Mouse (Mus musculus) lung, postnatal 0 days (tissue): ENCODE data around the gene Pde1a. TPM values are rescaled to one million over a fixed set of nuclear protein-coding genes. Genes with fewer than 3 reads are reported as not detected.

ENCODE experiments used
- ATAC-seq: fragments of 200-750 bp; cut with Nextera tagmentation; 2 replicates; pipeline ENCODE4 v1.8.0; 2017; ENCODE audit warnings: moderate library complexity
- DNase-seq: peaks from one replicate; pipeline ENCODE4 v3.0.0-alpha.2; 2016; ENCODE audit warnings: low spot score
- H3K27ac ChIP-seq: fragments of 300-500 bp; sonication (generic); 2 replicates; pipeline ENCODE4 v1.5.1; 2014; ENCODE audit warnings: antibody characterized with exemption, mild to moderate bottlenecking, low read length, mixed read lengths
- H3K27me3 ChIP-seq: fragments of 300-500 bp; sonication (generic); replicated peaks from 2 replicates; pipeline ENCODE4 v1.6.1; 2014; ENCODE audit warnings: low read length, mixed read lengths; ENCODE audit not compliant: insufficient read depth
- H3K36me3 ChIP-seq: fragments of 300-500 bp; sonication (generic); 2 replicates; pipeline ENCODE4 v1.6.1; 2014; ENCODE audit warnings: low read length, mixed read lengths; ENCODE audit not compliant: insufficient read depth
- H3K4me1 ChIP-seq: fragments of 300-500 bp; sonication (generic); 2 replicates; pipeline ENCODE4 v1.6.1; 2014; ENCODE audit warnings: antibody characterized with exemption, low read depth, low read length, mixed read lengths; ENCODE audit not compliant: insufficient read depth
- H3K4me2 ChIP-seq: fragments of 300-500 bp; sonication (generic); replicated peaks from 2 replicates; pipeline ENCODE4 v1.6.1; 2014; ENCODE audit warnings: low read depth, mild to moderate bottlenecking, low read length, moderate library complexity, mixed read lengths
- H3K4me3 ChIP-seq: fragments of 300-500 bp; sonication (generic); 2 replicates; pipeline ENCODE4 v1.5.1; 2014; ENCODE audit warnings: low read depth, low read length
- H3K9ac ChIP-seq: fragments of 300-500 bp; sonication (generic); replicated peaks from 2 replicates; pipeline ENCODE4 v1.6.1; 2014; ENCODE audit warnings: low read depth, mild to moderate bottlenecking
- H3K9me3 ChIP-seq: fragments of 300-500 bp; sonication (generic); 2 replicates; pipeline ENCODE4 v1.6.1; 2016; ENCODE audit warnings: low read length, mixed read lengths
- CTCF ChIP-seq: IDR thresholded peaks from 2 replicates; pipeline ENCODE4 v1.5.1; 2016; ENCODE audit warnings: antibody characterized with exemption, mild to moderate bottlenecking
- EP300 ChIP-seq: IDR thresholded peaks from 2 replicates; pipeline ENCODE4 v1.6.1; 2016; ENCODE audit warnings: antibody characterized with exemption, mild to moderate bottlenecking, control low read depth
- WGBS: fragments of 180-500 bp; shearing (Covaris S2); extraction: QIAGEN DNeasy Blood & Tissue Kit; methylation state at CpG from one replicate; pipeline ENCODE4 v1.1.7; 2014; 5-methylcytosine and 5-hydroxymethylcytosine counted together
- polyA plus RNA-seq: library from polyadenylated mRNA; unstranded; fragments of >200 nt; fragmentation: Nextera tagmentation; extraction: Ambion mirVana; gene quantifications from 2 replicates; pipeline ENCODE4 v1.2.1, GENCODE M21; 2015

The Pde1a gene
- polyA plus RNA-seq, 1 experiment from 2014 or later = 13.5 TPM

DNA sequence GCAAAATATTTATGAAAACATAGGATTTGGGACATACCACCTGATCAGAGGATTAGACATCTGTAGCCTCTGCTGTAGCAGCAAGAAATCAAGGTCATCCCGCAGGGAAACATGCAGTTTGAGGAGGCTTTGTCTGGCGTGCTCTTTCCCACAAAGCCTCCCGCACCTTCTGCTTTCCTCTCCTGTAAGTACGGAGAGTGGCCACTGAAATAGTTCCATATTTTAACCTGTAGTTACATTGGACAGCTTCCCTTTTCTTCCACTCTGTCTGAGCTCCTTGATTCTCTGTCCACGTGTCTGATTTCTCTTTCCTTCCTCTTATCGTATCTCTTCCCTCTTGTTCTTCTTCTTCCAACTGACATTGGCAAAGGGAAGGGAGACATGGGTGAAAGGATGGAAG is 20.8 kb upstream of the Pde1a start:
- ATAC-seq (no peak), DNase-seq (no peak)
- TF ChIP-seq EP300 (no peak), CTCF (no peak)
- WGBS = 71% methylated on average over 6 of the region's 6 CpGs
- H3K36me3 ChIP-seq = no peaks in the 10 kb centered on the region
- no peak overlapping the region for H3K27ac ChIP-seq
- H3K9me3 ChIP-seq = no peaks in the 10 kb centered on the region
- no peaks in the 10 kb centered on the region for H3K27me3 ChIP-seq
- H3K9ac ChIP-seq = no peak overlapping the region
- H3K4me3 ChIP-seq = no peak overlapping the region
- H3K4me2 ChIP-seq = no peak overlapping the region
- H3K4me1 ChIP-seq = no peaks in the 10 kb centered on the region

DNA sequence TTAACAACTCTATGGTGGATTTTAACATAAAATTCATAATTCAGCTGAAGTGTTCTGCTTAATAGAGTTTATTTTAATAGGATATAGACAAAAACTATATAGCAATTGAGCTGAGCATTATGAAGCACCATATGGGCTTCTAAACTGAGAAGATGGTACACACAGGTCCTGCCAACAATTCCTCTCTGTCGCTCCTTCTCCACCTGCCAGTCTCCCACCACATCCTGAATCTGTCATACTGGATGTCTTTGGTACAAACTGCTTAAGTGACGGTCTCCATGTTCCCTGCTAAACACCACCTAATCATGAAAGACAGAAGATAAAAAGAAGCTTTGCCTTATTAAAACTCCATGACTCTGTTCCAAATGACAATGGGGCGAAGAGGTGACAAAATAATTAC is 20.1 kb upstream of the Pde1a start:
- DNase-seq (no peak), ATAC-seq (no peak)
- no peak overlapping the region for H3K4me2 ChIP-seq
- H3K27ac ChIP-seq = no peak overlapping the region
- 75% methylated on average over 3 of the region's 3 CpGs for WGBS
- no peak overlapping the region for H3K4me3 ChIP-seq
- no peaks in the 10 kb centered on the region for H3K9me3 ChIP-seq
- no peak for TF ChIP-seq CTCF
- TF ChIP-seq EP300 = no peak
- no peak overlapping the region for H3K9ac ChIP-seq
- no peaks in the 10 kb centered on the region for H3K4me1 ChIP-seq
- H3K27me3 ChIP-seq = no peaks in the 10 kb centered on the region
- no peaks in the 10 kb centered on the region for H3K36me3 ChIP-seq

DNA sequence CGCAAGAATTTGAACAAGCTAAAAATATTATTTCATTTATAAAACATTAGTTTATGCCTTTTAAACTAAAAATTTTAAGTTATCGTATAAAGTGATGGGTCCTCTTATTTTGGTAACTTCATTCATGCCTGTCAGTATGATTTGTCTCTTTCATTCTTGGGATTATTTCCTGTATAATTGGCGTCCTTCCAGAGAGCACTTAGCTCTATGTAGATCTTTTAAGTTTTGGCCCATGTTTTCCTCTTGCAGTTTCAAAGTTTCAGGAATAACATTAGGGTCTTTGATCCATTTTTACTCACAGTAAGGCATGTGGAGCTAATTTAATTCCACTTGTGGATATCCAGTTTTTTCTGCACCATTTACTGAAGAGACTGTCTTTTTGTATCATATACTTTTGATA is 5.8 kb upstream of the Pde1a start:
- DNase-seq (no peak), ATAC-seq (no peak)
- Histone ChIP-seq H3K36me3 (no peaks in the 10 kb centered on the region), H3K4me1 (no peaks in the 10 kb centered on the region), H3K27ac (no peak overlapping the region), H3K9ac (no peak overlapping the region), H3K4me2 (no peak overlapping the region), H3K4me3 (no peak overlapping the region), H3K9me3 (no peaks in the 10 kb centered on the region), H3K27me3 (no peaks in the 10 kb centered on the region)
- TF ChIP-seq EP300 (no peak), CTCF (no peak)
- WGBS = 61% methylated on average over 3 of the region's 3 CpGs

DNA sequence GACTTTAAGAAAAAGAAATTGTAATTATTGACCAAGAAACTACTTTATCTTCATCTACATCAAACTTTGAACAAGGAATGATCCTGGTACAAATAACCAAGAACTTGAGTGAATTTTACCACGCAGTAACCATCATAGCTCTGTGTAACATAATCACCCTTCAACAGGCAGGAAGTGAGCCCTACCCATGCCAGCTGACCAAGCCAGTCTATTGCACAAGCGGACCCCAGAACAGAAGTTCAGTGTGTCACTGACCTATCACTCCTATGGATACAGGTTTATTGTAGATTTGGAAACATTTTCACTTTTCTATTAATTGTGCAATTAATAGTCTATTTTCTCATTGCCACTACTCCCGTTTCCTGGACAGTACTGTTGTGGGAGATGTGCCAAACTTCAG is 3.4 kb upstream of the Pde1a start:
- Histone ChIP-seq H3K27me3 (no peaks in the 10 kb centered on the region), H3K36me3 (no peaks in the 10 kb centered on the region), H3K27ac (no peak overlapping the region), H3K4me2 (no peak overlapping the region), H3K9ac (no peak overlapping the region), H3K4me3 (no peak overlapping the region), H3K9me3 (no peaks in the 10 kb centered on the region), H3K4me1 (no peaks in the 10 kb centered on the region)
- ATAC-seq = no peak
- TF ChIP-seq EP300 = no peak
- no peak for TF ChIP-seq CTCF
- DNase-seq = no peak
- WGBS = 74% methylated on average over 3 of the region's 3 CpGs

DNA sequence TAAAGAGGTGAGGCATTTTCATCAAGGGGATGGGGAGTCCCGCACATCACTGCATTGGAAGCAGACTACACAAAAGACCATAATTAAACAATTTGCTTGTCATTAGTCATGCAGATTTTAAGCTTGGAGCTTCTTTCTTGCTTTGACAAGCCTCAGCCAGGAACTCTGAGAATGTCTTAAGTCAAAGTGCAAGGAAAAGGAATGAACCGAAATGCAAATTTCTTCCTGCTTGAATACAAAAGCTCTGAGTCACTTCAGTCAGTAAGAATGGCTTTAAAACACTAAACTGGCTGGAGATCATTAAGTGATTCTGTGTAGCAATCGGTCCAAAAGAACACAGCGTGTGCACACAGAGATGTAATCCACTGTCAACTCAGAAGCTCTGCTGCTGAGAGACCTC is 2.6 kb downstream of the Pde1a start:
- no peak for ATAC-seq
- Histone ChIP-seq H3K4me3 (no peak overlapping the region), H3K4me1 (no peaks in the 10 kb centered on the region), H3K27me3 (no peaks in the 10 kb centered on the region), H3K9ac (no peak overlapping the region), H3K27ac (no peak overlapping the region), H3K36me3 (no peaks in the 10 kb centered on the region), H3K9me3 (no peaks in the 10 kb centered on the region), H3K4me2 (no peak overlapping the region)
- DNase-seq = peak; percentile 30
- no peak for TF ChIP-seq CTCF
- TF ChIP-seq EP300 = no peak
- 51% methylated on average over 4 of the region's 4 CpGs for WGBS

DNA sequence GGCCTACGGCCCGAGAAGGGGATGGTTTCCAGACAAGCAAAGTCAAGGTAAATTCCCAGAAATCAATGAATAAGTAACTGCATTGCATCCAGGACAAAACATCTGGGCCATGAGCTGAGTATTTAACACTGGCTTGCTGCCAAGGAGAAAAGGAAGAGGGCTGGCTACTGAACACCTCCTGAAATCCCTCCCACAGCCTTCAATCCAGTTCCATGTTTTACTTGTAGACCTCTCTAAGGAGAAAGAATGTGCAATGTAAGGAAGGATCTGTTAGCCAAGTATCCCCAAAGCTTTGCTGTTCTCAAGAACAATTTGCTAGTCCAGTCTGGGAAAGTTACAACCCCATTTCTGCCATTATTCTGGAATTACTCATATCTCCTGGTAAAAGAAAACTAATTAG is 42.4 kb downstream of the Pde1a start:
- Histone ChIP-seq H3K4me1 (no peaks in the 10 kb centered on the region), H3K4me2 (no peak overlapping the region), H3K9me3 (no peaks in the 10 kb centered on the region), H3K36me3 (no peaks in the 10 kb centered on the region), H3K4me3 (no peak overlapping the region), H3K9ac (no peak overlapping the region), H3K27ac (no peak overlapping the region), H3K27me3 (no peaks in the 10 kb centered on the region)
- no peak for DNase-seq
- whole genome bisulfite sequencing = 79% methylated on average over 2 of the region's 2 CpGs
- ATAC-seq = no peak
- TF ChIP-seq EP300 = no peak
- no peak for TF ChIP-seq CTCF
